Mouse (Mus musculus): ENCODE results near the gene Srp14. TPM values are rescaled to one million over a fixed set of nuclear protein-coding genes. Genes with fewer than 3 reads are reported as not detected.

Gene Srp14
- 219 and 221 TPM in 2 replicates for polyA plus RNA-seq (2012; rRNA removed)

DNA sequence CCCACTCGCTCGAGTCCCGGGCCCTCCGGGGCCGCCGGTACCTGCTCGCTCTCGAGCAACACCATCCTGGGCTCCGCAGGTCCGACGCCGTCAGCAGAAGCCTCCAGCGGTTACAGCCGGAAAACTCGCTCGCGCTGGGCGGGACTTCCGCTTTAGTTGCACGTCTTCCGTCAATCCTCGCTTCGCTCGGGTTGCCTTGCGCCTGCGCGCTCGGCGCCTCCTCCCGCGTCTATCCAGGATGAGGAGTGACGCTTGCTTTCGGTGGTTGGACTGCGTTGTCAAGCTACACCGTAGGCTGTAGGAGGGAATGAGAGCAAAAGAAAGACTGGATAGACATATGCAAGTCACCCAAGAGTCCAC, at the start of gene Srp14:
TSS of gene Srp14 (minus strand) at position 162 of the 360 bp plus-strand sequence.
- WGBS: under 1% methylated on average over 35 of the region's 35 CpGs
- TF ChIP-seq CTCF (IDR thresholded peaks at IDR 0.05; ENCODE audit: borderline replicate concordance, insufficient read depth, low read depth, low read length) (no peak), POLR2A (IDR thresholded peaks at IDR 0.05; ENCODE audit: borderline replicate concordance, insufficient read depth, low read length) (peak; percentile 95)

GRCm38 (mm10) chr2:118526545-118526944, 47.0 kb upstream of the Srp14 start:
- H3K4me1 ChIP-seq (ENCODE audit: control insufficient read depth, insufficient read depth, low read length): no peaks in the 10 kb centered on the region
- no peak for DNase-seq
- TF ChIP-seq CTCF (IDR thresholded peaks at IDR 0.05; ENCODE audit: borderline replicate concordance, insufficient read depth, low read depth, low read length) (no peak), POLR2A (IDR thresholded peaks at IDR 0.05; ENCODE audit: borderline replicate concordance, insufficient read depth, low read length) (no peak)
- H3K4me3 ChIP-seq (replicated peaks; ENCODE audit: insufficient read depth, low read depth, low read length): no peak overlapping the region
- WGBS: 87% methylated on average over 5 of the region's 5 CpGs
- no peak overlapping the region for H3K27ac ChIP-seq (ENCODE audit: insufficient read depth, low read length)
- H3K27me3 ChIP-seq (ENCODE audit: control insufficient read depth, insufficient read depth, low read length): no peaks in the 10 kb centered on the region

More for the DNA sequence above, at the start of gene Srp14:
- DNase-seq: peak; percentile 93 to 94
- Histone ChIP-seq H3K4me3 (replicated peaks; ENCODE audit: insufficient read depth, low read depth, low read length) (peak within 1 kb of the TSS; percentile 67), H3K4me1 (ENCODE audit: control insufficient read depth, insufficient read depth, low read length) (peaks cover 5% of the 10 kb centered on the region), H3K27ac (ENCODE audit: insufficient read depth, low read length) (peak within 1 kb of the TSS; percentile 23; the same call in 1 of the 2 replicates), H3K27me3 (ENCODE audit: control insufficient read depth, insufficient read depth, low read length) (no peaks in the 10 kb centered on the region)

DNA sequence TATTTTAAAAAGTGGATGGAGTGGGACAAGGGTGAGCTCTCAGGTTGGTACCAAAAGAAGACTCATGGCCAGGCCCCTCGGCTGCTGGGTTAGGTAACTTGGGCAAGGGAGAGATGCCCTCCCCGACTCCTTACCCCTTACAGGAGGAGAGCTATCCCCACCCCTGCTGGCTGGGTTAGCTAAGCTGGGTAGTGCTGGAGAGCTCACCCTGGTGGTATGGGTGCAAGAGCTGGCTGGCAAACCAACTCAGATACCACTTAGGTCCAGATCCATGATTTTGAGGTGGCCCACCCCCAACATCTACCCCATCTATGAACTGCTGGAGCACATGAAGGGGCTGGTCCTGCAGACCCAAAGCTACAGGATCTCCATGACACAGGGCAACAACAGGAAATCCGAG, 45.3 kb upstream of the Srp14 start:
- WGBS: 90% methylated on average over 3 of the region's 3 CpGs
- H3K4me3 ChIP-seq (replicated peaks; ENCODE audit: insufficient read depth, low read depth, low read length): no peak overlapping the region
- no peaks in the 10 kb centered on the region for H3K27me3 ChIP-seq (ENCODE audit: control insufficient read depth, insufficient read depth, low read length)
- no peaks in the 10 kb centered on the region for H3K4me1 ChIP-seq (ENCODE audit: control insufficient read depth, insufficient read depth, low read length)
- no peak for DNase-seq
- no peak overlapping the region for H3K27ac ChIP-seq (ENCODE audit: insufficient read depth, low read length)
- no peak for TF ChIP-seq POLR2A (IDR thresholded peaks at IDR 0.05; ENCODE audit: borderline replicate concordance, insufficient read depth, low read length)
- TF ChIP-seq CTCF (IDR thresholded peaks at IDR 0.05; ENCODE audit: borderline replicate concordance, insufficient read depth, low read depth, low read length): no peak

DNA sequence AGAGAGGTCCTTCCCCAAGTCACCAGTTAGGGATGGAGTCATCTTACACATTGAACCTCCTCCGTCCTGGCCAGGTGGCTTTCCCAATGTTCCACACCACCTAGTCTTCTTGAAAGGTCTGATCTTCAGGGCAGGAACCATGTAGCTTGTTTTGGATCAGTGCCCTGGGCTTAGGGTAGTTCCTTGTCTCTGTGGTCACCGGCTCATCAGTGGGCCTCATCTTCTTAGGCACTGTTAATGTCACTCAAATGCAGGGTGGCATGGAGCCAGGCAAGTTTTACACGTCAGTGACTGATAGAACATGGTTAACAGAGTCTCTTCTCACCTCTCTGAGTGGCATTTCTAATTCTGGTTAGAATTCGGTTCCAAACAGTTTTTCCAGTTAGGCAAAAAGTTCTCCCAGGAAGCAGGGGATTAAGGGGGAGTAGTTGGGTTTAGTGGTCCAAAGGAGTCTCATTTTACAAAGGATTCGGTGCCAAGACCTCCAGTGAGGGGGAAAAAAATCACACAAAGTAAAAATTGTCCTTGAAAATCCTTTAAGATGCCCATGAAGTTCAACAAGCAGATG, 43.7 kb upstream of the Srp14 start:
- no peaks in the 10 kb centered on the region for H3K4me1 ChIP-seq (ENCODE audit: control insufficient read depth, insufficient read depth, low read length)
- no peaks in the 10 kb centered on the region for H3K27me3 ChIP-seq (ENCODE audit: control insufficient read depth, insufficient read depth, low read length)
- DNase-seq: no peak
- no peak overlapping the region for H3K27ac ChIP-seq (ENCODE audit: insufficient read depth, low read length)
- no peak overlapping the region for H3K4me3 ChIP-seq (replicated peaks; ENCODE audit: insufficient read depth, low read depth, low read length)
- WGBS: 32% methylated on average over 5 of the region's 5 CpGs
- TF ChIP-seq CTCF (IDR thresholded peaks at IDR 0.05; ENCODE audit: borderline replicate concordance, insufficient read depth, low read depth, low read length): no peak
- TF ChIP-seq POLR2A (IDR thresholded peaks at IDR 0.05; ENCODE audit: borderline replicate concordance, insufficient read depth, low read length): no peak

DNA sequence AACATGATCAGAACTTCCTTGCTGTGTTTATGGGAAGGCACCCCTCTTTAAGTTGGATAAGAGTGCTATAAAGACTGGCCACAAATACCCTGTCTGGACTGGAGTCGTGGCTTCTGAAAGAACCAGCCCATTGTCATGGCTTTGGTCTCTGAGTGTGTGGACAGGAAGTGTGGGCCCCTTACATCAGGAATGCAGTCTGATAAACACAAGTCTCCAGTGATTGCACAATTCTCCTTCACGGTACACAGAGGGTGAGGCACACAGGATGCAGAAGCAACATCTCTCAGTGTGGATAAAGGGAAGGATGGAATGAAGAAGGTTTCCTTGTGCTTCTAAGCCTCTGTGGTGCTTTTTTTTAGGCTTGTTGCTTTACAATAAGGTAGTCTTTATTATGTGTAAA, 42.8 kb upstream of the Srp14 start:
- no peaks in the 10 kb centered on the region for H3K27me3 ChIP-seq (ENCODE audit: control insufficient read depth, insufficient read depth, low read length)
- no peak for TF ChIP-seq CTCF (IDR thresholded peaks at IDR 0.05; ENCODE audit: borderline replicate concordance, insufficient read depth, low read depth, low read length)
- no peak for TF ChIP-seq POLR2A (IDR thresholded peaks at IDR 0.05; ENCODE audit: borderline replicate concordance, insufficient read depth, low read length)
- H3K4me3 ChIP-seq (replicated peaks; ENCODE audit: insufficient read depth, low read depth, low read length): no peak overlapping the region
- DNase-seq: no peak
- no peaks in the 10 kb centered on the region for H3K4me1 ChIP-seq (ENCODE audit: control insufficient read depth, insufficient read depth, low read length)
- no peak overlapping the region for H3K27ac ChIP-seq (ENCODE audit: insufficient read depth, low read length)
- 78% methylated on average over 2 of the region's 2 CpGs for WGBS

GRCm38 (mm10) chr2:118520042-118520933, 40.8 kb upstream of the Srp14 start:
- H3K27ac ChIP-seq (ENCODE audit: insufficient read depth, low read length): no peak overlapping the region
- DNase-seq: peak in 1 of 2 experiments; percentile 41
- 54% methylated on average over 9 of the region's 9 CpGs for WGBS
- TF ChIP-seq POLR2A (IDR thresholded peaks at IDR 0.05; ENCODE audit: borderline replicate concordance, insufficient read depth, low read length) (no peak), CTCF (IDR thresholded peaks at IDR 0.05; ENCODE audit: borderline replicate concordance, insufficient read depth, low read depth, low read length) (no peak)
- H3K27me3 ChIP-seq (ENCODE audit: control insufficient read depth, insufficient read depth, low read length): no peaks in the 10 kb centered on the region
- H3K4me3 ChIP-seq (replicated peaks; ENCODE audit: insufficient read depth, low read depth, low read length): no peak overlapping the region
- no peaks in the 10 kb centered on the region for H3K4me1 ChIP-seq (ENCODE audit: control insufficient read depth, insufficient read depth, low read length)

- DNase-seq: no peak
- TF ChIP-seq POLR2A (IDR thresholded peaks at IDR 0.05; ENCODE audit: borderline replicate concordance, insufficient read depth, low read length): no peak
- no peak for TF ChIP-seq CTCF (IDR thresholded peaks at IDR 0.05; ENCODE audit: borderline replicate concordance, insufficient read depth, low read depth, low read length)
- H3K4me1 ChIP-seq (ENCODE audit: control insufficient read depth, insufficient read depth, low read length): no peaks in the 10 kb centered on the region
- H3K27me3 ChIP-seq (ENCODE audit: control insufficient read depth, insufficient read depth, low read length): no peaks in the 10 kb centered on the region
- H3K4me3 ChIP-seq (replicated peaks; ENCODE audit: insufficient read depth, low read depth, low read length): no peak overlapping the region
- 91% methylated on average over 16 of the region's 16 CpGs for WGBS
- H3K27ac ChIP-seq (ENCODE audit: insufficient read depth, low read length): no peak overlapping the region
Measured at GRCm38 (mm10) chr2:118512418-118513377, 33.2 kb upstream of the Srp14 start.

Data from cerebellum, adult 2 months (tissue).